Mouse (Mus musculus) cortical plate, adult 2 months (tissue): ENCODE measurements around the gene Psmb5.

Experiments
- CTCF ChIP-seq: fragments of 200-500 bp; IDR thresholded peaks from 2 replicates; pipeline ENCODE4 v1.5.1; 2011; ENCODE audit warnings: mild to moderate bottlenecking, control low read depth, low read length; ENCODE audit not compliant: insufficient read depth; ENCODE audit errors: extremely low read depth
- POLR2A ChIP-seq: fragments of 200-500 bp; IDR thresholded peaks from 2 replicates; pipeline ENCODE4 v1.6.1; 2011; ENCODE audit warnings: mild to moderate bottlenecking, low read length, control low read depth; ENCODE audit not compliant: insufficient read depth; ENCODE audit errors: extremely low read depth

- no peak for TF ChIP-seq POLR2A
- no peak for TF ChIP-seq CTCF
Measured at GRCm38 (mm10) chr14:54624976-54625375, 7.2 kb upstream of the Psmb5 start.
